Mouse (Mus musculus): ENCODE data around the gene Acpp. TPM values are rescaled to one million over a fixed set of nuclear protein-coding genes. Genes with fewer than 3 reads are reported as not detected.

The Acpp gene
- polyA plus RNA-seq, 1 experiment from 2014 or later, result 1.9 TPM

DNA sequence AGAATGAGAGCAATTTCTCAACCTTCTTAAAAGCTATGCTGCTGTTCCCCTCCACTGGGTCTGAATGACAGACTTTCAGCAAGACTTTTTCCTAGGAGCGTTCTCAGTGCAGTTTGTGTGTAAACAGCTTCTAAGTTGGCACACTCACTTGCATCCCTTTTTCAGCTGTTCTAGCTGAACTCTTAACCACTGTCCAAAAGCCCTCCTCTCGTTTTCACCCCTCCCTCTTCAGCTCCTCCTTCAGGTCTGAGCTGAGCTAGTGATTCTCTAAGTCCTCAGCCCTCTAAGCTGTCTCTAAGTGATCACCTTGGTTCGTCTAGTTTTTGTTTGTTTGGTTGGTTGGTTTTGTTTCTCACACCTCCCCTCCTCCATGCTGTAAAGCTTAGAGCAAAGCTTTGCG lies 77.2 kb downstream of the Acpp start:
- H3K9me3 ChIP-seq (ENCODE audit: low read length), result no peaks in the 10 kb centered on the region
- H3K36me3 ChIP-seq (ENCODE audit: insufficient read depth, low read length), result no peaks in the 10 kb centered on the region
- H3K27ac ChIP-seq (ENCODE audit: low read length), result no peak overlapping the region
- H3K27me3 ChIP-seq (ENCODE audit: insufficient read depth, low read length), result no peaks in the 10 kb centered on the region
- H3K4me2 ChIP-seq (replicated peaks; ENCODE audit: low read depth, low read length), result peak overlapping the region; percentile 84
- H3K4me3 ChIP-seq (ENCODE audit: low read length), result no peak overlapping the region
- no peak for ATAC-seq (ENCODE audit: low FRiP score, low TSS enrichment)
- peaks cover 25% of the 10 kb centered on the region for H3K4me1 ChIP-seq (ENCODE audit: insufficient read depth, low read length)
- WGBS, result 37% methylated on average over 4 of the region's 4 CpGs
- 0 out of 2 replicates have a peak overlapping the region, but pooled peaks have one; percentile 35 for H3K9ac ChIP-seq (replicated peaks; ENCODE audit: low read length)

DNA sequence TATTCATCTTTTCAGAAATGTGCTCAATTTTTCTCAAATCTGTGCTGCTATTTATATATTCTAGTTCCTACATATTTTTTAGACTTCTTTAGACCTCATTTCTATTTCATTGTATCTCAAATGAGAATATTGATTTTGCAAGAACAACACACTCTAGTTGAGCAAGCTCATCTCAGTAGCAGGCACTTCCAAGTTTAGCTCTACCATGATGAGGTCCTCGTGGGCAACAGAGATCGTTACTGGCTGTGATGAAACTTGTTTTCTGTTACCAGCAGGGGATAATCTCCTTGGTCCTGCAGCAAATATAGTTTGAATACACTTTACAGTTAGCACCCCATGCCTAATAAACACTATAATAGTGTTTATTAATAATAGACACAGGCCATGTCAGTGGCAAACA lies 81.5 kb downstream of the Acpp start:
- no peak overlapping the region for H3K4me3 ChIP-seq (ENCODE audit: low read length)
- H3K4me1 ChIP-seq (ENCODE audit: insufficient read depth, low read length), result peaks cover 14% of the 10 kb centered on the region
- no peak for ATAC-seq (ENCODE audit: low FRiP score, low TSS enrichment)
- no peaks in the 10 kb centered on the region for H3K9me3 ChIP-seq (ENCODE audit: low read length)
- WGBS, result 88% methylated on average over 2 of the region's 2 CpGs
- H3K27ac ChIP-seq (ENCODE audit: low read length), result no peak overlapping the region
- H3K27me3 ChIP-seq (ENCODE audit: insufficient read depth, low read length), result no peaks in the 10 kb centered on the region
- no peak overlapping the region for H3K9ac ChIP-seq (replicated peaks; ENCODE audit: low read length)
- no peaks in the 10 kb centered on the region for H3K36me3 ChIP-seq (ENCODE audit: insufficient read depth, low read length)
- H3K4me2 ChIP-seq (replicated peaks; ENCODE audit: low read depth, low read length), result no peak overlapping the region

DNA sequence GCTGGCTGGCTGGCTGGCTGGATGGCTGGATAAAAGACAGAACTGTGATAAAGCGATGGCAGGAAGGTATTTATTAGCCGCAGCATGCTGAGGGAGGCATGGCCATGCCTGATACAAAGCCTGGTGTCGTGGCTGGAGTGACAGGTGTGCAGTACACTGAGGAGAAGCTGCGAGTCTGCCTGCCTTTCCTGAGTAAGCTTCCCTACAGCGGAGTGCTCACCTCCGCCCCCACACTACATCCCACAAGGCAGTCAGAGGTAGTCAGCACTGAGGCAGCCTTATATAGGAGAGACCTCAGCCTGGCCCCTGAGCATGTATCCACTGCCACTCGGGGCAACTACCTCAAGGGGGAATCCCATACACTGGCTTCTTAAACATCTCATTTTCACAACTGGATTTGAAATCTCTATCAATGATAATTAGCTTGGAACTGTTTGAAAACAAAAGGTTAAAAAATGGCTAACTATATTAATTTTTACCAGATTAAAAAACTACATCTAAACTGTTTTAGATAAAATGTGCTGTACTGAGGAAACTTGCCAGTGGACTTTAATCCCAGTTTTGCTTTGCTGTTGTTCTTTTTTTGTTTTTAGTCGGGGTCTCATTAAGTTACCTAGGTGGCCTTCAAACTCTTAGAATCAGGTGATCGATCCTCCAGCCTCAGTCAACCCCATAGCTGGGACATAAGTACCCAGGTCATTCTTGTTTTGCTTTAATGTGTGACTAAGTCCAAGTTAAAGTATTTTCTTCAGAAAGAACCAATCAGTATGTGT lies 83.0 kb downstream of the Acpp start:
- no peak overlapping the region for H3K9ac ChIP-seq (replicated peaks; ENCODE audit: low read length)
- H3K27me3 ChIP-seq (ENCODE audit: insufficient read depth, low read length), result no peaks in the 10 kb centered on the region
- H3K36me3 ChIP-seq (ENCODE audit: insufficient read depth, low read length), result no peaks in the 10 kb centered on the region
- peak; percentile 85 for ATAC-seq (ENCODE audit: low FRiP score, low TSS enrichment)
- no peak overlapping the region for H3K4me2 ChIP-seq (replicated peaks; ENCODE audit: low read depth, low read length)
- 54% methylated on average over 9 of the region's 9 CpGs for WGBS
- peaks cover 6% of the 10 kb centered on the region; the same call in 1 of the 2 replicates for H3K4me1 ChIP-seq (ENCODE audit: insufficient read depth, low read length)
- H3K9me3 ChIP-seq (ENCODE audit: low read length), result no peaks in the 10 kb centered on the region
- H3K4me3 ChIP-seq (ENCODE audit: low read length), result no peak overlapping the region
- H3K27ac ChIP-seq (ENCODE audit: low read length), result no peak overlapping the region

DNA sequence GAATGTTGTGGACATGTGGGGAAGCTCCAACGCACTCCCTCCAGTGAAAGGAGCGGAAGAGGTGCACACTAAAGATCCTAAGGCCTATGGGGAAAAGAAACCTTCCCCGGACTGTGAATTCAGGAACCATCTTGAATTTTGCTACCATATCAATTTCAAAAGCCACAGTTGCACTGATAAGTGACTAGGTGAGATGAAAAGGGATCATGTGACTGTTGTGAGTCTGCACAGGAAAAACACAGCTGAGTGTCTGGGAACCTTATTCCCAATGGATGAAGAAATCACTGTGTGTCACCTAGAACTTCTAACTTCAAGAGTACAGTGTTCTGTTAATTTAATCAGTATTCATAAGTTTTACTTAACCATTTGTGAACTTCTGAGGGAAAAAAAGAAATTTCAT lies 84.9 kb downstream of the Acpp start:
- Histone ChIP-seq H3K36me3 (ENCODE audit: insufficient read depth, low read length) (no peaks in the 10 kb centered on the region), H3K9me3 (ENCODE audit: low read length) (no peaks in the 10 kb centered on the region), H3K4me1 (ENCODE audit: insufficient read depth, low read length) (peaks cover 6% of the 10 kb centered on the region), H3K27ac (ENCODE audit: low read length) (no peak overlapping the region), H3K4me2 (replicated peaks; ENCODE audit: low read depth, low read length) (no peak overlapping the region), H3K9ac (replicated peaks; ENCODE audit: low read length) (no peak overlapping the region), H3K4me3 (ENCODE audit: low read length) (no peak overlapping the region), H3K27me3 (ENCODE audit: insufficient read depth, low read length) (no peaks in the 10 kb centered on the region)
- no peak for ATAC-seq (ENCODE audit: low FRiP score, low TSS enrichment)
- 91% methylated on average over 3 of the region's 3 CpGs for WGBS

DNA sequence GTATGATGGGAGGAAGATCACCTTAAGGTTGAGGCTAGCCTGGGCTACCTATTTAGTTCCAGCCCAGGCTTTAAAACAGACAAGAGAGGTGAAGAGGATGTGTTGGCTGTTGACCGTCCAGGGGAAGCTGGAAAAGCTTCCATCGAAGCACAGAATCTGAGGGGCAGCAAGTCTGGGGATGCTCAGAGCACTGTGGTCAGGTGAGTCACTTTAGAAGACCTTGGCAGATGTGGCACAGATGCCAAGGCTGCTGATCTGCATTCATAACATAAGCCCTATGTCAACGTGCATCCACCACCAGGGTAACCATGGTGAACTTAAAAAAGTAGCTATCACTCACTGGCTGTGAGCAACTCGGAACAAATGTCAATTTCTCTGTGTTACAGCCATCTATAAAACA lies 85.9 kb downstream of the Acpp start:
- WGBS, result 86% methylated on average over 4 of the region's 4 CpGs
- Histone ChIP-seq H3K4me2 (replicated peaks; ENCODE audit: low read depth, low read length) (no peak overlapping the region), H3K27me3 (ENCODE audit: insufficient read depth, low read length) (no peaks in the 10 kb centered on the region), H3K36me3 (ENCODE audit: insufficient read depth, low read length) (no peaks in the 10 kb centered on the region), H3K27ac (ENCODE audit: low read length) (no peak overlapping the region), H3K9me3 (ENCODE audit: low read length) (no peaks in the 10 kb centered on the region), H3K4me1 (ENCODE audit: insufficient read depth, low read length) (peaks cover 12% of the 10 kb centered on the region), H3K9ac (replicated peaks; ENCODE audit: low read length) (no peak overlapping the region), H3K4me3 (ENCODE audit: low read length) (no peak overlapping the region)
- no peak for ATAC-seq (ENCODE audit: low FRiP score, low TSS enrichment)

DNA sequence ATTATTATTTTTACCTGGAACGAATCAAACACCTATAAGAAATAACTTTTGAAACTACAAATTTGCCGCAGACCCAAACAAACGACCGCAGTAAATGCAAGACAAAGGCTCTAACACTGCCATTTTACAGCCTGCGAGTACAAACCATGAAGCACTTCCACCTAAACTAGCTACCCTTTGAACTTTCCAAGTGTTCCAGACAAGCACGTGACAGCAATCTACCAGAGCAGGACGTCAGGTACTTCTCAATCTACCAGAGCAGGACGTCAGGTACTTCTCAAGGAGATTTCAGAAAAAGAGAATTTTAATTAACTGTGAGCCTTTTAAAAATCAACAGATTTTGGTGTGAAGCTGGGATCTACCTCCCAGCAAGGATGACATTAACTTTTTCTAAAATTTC lies 86.4 kb downstream of the Acpp start:
- H3K27me3 ChIP-seq (ENCODE audit: insufficient read depth, low read length), result no peaks in the 10 kb centered on the region
- no peak overlapping the region for H3K4me3 ChIP-seq (ENCODE audit: low read length)
- no peak for ATAC-seq (ENCODE audit: low FRiP score, low TSS enrichment)
- H3K36me3 ChIP-seq (ENCODE audit: insufficient read depth, low read length), result 0 out of 2 replicates have a peak, but pooled peaks cover under 1% of the 10 kb centered on the region
- no peak overlapping the region for H3K27ac ChIP-seq (ENCODE audit: low read length)
- H3K4me2 ChIP-seq (replicated peaks; ENCODE audit: low read depth, low read length), result no peak overlapping the region
- H3K9ac ChIP-seq (replicated peaks; ENCODE audit: low read length), result no peak overlapping the region
- peaks cover 12% of the 10 kb centered on the region for H3K4me1 ChIP-seq (ENCODE audit: insufficient read depth, low read length)
- 42% methylated on average over 8 of the region's 8 CpGs for WGBS
- no peaks in the 10 kb centered on the region for H3K9me3 ChIP-seq (ENCODE audit: low read length)

DNA sequence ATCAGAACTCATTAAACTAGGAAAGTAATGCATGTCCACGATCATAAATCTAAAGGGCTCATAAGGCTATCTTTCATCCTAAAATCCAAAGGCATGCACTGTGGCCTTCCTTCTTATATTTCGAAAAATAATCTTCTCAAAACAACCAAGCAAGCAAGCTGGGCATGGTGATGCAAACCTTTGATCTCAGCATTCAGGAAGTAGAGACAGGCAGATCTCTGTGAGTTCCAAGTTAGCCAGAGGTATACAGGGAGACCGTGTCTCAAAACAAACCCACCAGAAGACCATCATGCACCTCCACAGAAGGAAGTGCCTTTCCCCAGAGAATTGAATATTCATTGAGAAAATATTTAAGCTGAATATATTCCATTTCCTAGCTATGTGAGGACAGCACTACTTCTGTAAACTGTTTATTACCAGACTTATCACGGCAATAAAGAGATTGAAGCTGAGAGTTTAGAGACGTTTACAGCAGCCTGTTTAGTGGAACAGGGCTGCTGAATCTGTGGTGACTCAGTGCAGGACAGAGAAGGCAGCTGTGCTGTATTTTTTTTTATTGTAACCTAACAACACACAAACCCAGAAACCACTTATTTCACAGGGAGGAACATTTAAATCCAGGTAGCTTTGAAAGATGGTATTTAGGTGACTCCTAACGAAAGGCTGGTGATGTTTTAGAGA lies 90.1 kb downstream of the Acpp start:
- Histone ChIP-seq H3K27ac (ENCODE audit: low read length) (no peak overlapping the region), H3K4me2 (replicated peaks; ENCODE audit: low read depth, low read length) (no peak overlapping the region), H3K9ac (replicated peaks; ENCODE audit: low read length) (no peak overlapping the region), H3K4me3 (ENCODE audit: low read length) (no peak overlapping the region), H3K9me3 (ENCODE audit: low read length) (no peaks in the 10 kb centered on the region), H3K27me3 (ENCODE audit: insufficient read depth, low read length) (no peaks in the 10 kb centered on the region), H3K36me3 (ENCODE audit: insufficient read depth, low read length) (peaks cover 7% of the 10 kb centered on the region; the same call in 1 of the 2 replicates), H3K4me1 (ENCODE audit: insufficient read depth, low read length) (peaks cover 12% of the 10 kb centered on the region)
- WGBS, result 46% methylated on average over 6 of the region's 6 CpGs
- no peak for ATAC-seq (ENCODE audit: low FRiP score, low TSS enrichment)

DNA sequence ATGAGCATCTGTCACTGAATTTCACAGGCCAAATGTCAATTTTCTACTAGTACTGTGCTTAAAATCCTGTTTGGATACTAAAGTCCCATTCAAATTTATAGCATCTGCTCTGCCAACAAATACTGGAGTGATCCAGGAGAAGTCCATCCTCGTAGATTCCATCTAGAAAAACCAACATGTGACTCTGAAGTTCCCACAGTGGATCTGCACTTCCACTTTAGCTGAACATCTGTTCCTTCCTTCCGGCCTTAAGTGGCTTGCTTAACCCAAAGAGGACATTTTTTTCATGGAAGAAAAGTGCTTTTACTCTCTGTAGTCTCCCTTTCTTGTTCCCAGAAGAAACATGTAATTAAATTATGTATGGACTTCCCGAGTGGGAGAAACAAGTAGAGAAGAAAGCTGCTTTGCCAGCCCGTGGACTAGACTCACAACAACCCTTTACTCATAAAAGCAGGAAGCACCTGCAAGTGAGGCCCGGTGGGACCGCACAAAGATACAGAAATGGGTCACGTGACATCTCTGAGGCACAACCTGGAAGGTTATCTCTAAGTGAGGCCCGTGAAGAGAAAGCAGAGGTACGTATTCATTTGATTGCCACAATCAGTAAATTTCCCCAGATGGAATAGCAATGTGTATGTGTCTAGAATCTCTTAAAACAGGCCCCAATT lies 93.6 kb downstream of the Acpp start:
- H3K36me3 ChIP-seq (ENCODE audit: insufficient read depth, low read length), result peaks cover 7% of the 10 kb centered on the region; the same call in 1 of the 2 replicates
- H3K9ac ChIP-seq (replicated peaks; ENCODE audit: low read length), result no peak overlapping the region
- H3K9me3 ChIP-seq (ENCODE audit: low read length), result no peaks in the 10 kb centered on the region
- H3K4me1 ChIP-seq (ENCODE audit: insufficient read depth, low read length), result peaks cover 9% of the 10 kb centered on the region; the same call in 1 of the 2 replicates
- no peaks in the 10 kb centered on the region for H3K27me3 ChIP-seq (ENCODE audit: insufficient read depth, low read length)
- no peak overlapping the region for H3K27ac ChIP-seq (ENCODE audit: low read length)
- no peak overlapping the region for H3K4me2 ChIP-seq (replicated peaks; ENCODE audit: low read depth, low read length)
- H3K4me3 ChIP-seq (ENCODE audit: low read length), result no peak overlapping the region
- ATAC-seq (ENCODE audit: low FRiP score, low TSS enrichment), result no peak
- WGBS, result 72% methylated on average over 9 of the region's 9 CpGs

DNA sequence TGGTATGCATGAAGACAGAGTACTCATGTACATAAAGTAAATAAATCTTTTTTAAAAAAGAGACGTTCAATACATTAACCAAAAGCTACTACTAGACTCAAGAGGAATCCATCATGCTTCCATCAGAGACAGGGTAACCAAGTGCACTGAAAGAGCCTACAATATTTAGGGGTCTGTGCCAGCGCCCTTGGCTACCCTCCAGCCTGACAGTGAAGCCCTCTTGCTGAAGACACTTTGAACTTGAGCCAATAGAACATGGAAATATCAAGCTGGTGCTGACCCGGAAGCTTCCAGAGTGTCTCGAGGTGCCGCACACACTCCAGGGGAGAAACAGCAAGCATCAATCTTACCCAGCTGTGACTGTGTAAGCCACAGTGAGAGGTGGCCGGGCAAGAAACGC lies 97.4 kb downstream of the Acpp start:
- Histone ChIP-seq H3K36me3 (ENCODE audit: insufficient read depth, low read length) (peaks cover 17% of the 10 kb centered on the region; the same call in 1 of the 2 replicates), H3K27ac (ENCODE audit: low read length) (no peak overlapping the region)

More for the DNA sequence above, 97.4 kb downstream of the Acpp start:
- no peak for ATAC-seq (ENCODE audit: low FRiP score, low TSS enrichment)
- 79% methylated on average over 7 of the region's 7 CpGs for WGBS
- Histone ChIP-seq H3K4me2 (replicated peaks; ENCODE audit: low read depth, low read length) (no peak overlapping the region), H3K9ac (replicated peaks; ENCODE audit: low read length) (no peak overlapping the region), H3K27me3 (ENCODE audit: insufficient read depth, low read length) (no peaks in the 10 kb centered on the region), H3K4me3 (ENCODE audit: low read length) (no peak overlapping the region), H3K9me3 (ENCODE audit: low read length) (no peaks in the 10 kb centered on the region), H3K4me1 (ENCODE audit: insufficient read depth, low read length) (0 out of 2 replicates have a peak, but pooled peaks cover 3% of the 10 kb centered on the region)
